Mouse (Mus musculus): Measurements from ENCODE around the gene Elmo1. TPM values are rescaled to one million over a fixed set of nuclear protein-coding genes. Genes with fewer than 3 reads are reported as not detected.
A peak's percentile ranks its signal among the peaks of the same experiment; 100 is the strongest.

The Elmo1 gene
- total and polyA plus RNA-seq, 3 experiments: 5.2 to 7.6 TPM; not detected in 1

DNA sequence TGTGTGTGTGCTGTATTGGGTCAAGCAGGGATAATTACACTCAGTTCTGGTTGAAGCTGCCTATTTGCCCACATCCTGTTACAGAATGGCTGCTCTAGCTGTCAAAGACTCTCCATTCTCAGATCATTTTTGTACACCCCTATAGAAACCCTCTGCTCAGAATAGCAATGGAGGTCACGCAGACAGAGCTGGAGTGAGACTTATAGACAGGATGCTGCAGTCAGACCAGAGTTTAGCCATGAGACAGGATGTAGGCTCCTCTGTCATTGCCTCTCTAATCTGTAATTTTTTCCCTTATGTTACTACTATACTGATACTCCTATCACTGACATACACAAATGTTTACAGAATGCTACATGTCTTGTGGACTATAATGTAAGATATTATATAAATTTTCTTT, 391.4 kb downstream of the Elmo1 start:
- no peak for DNase-seq (ENCODE audit: low read depth, low spot score)
- Histone ChIP-seq H3K36me3 (ENCODE audit: control insufficient read depth in 1 of 2, insufficient read depth in 2 of 2, low read length in 2 of 2) (no peaks in the 10 kb centered on the region), H3K9ac (ENCODE audit: control insufficient read depth, low read depth, low read length, poor library complexity, severe bottlenecking) (no peak overlapping the region), H3K9me3 (replicated peaks; ENCODE audit: insufficient read depth, low read length) (no peaks in the 10 kb centered on the region), H3K79me2 (ENCODE audit: control insufficient read depth, insufficient read depth, low read length, poor library complexity) (no peaks in the 10 kb centered on the region), H3K4me1 (ENCODE audit: control insufficient read depth in 1 of 2, insufficient read depth in 2 of 2, low read length in 2 of 2) (no peaks in the 10 kb centered on the region), H3K27me3 (ENCODE audit: control insufficient read depth in 1 of 2, insufficient read depth in 2 of 2, low read length in 2 of 2) (no peaks in the 10 kb centered on the region), H3K27ac (ENCODE audit: control insufficient read depth, low read depth, low read length) (no peak overlapping the region), H3K4me3 (ENCODE audit: control insufficient read depth in 1 of 2, insufficient read depth in 1 of 2, low read depth in 2 of 2, low read length in 2 of 2) (no peak overlapping the region)
- no peak for TF ChIP-seq ETS1 (IDR thresholded peaks at IDR 0.05; ENCODE audit: low read depth, low read length)
- no peak for TF ChIP-seq RAD21 (IDR thresholded peaks at IDR 0.05; ENCODE audit: low read depth, low read length)
- no peak for TF ChIP-seq MEF2A (IDR thresholded peaks at IDR 0.05; ENCODE audit: extremely low read depth, insufficient replicate concordance, low read depth, low read length, poor library complexity, severe bottlenecking)
- TF ChIP-seq E2F4 (IDR thresholded peaks at IDR 0.05; ENCODE audit: borderline replicate concordance, low read depth, low read length): no peak
- no peak for TF ChIP-seq JUND (IDR thresholded peaks at IDR 0.05; ENCODE audit: low read depth, low read length)
- TF ChIP-seq ZNF384 (IDR thresholded peaks at IDR 0.05; ENCODE audit: low read depth, low read length): no peak
- no peak for TF ChIP-seq TAL1 (IDR thresholded peaks at IDR 0.05; ENCODE audit: low read length)
- no peak for TF ChIP-seq TCF12 (IDR thresholded peaks at IDR 0.05; ENCODE audit: low read depth, low read length)
- no peak for TF ChIP-seq UBTF (IDR thresholded peaks at IDR 0.05; ENCODE audit: borderline replicate concordance, insufficient read depth, low read depth, low read length)
- TF ChIP-seq BHLHE40 (IDR thresholded peaks at IDR 0.05; ENCODE audit: borderline replicate concordance, low read depth, low read length): no peak
- no peak for TF ChIP-seq RCOR1 (IDR thresholded peaks at IDR 0.05; ENCODE audit: low read depth, low read length)
- TF ChIP-seq CTCF (IDR thresholded peaks at IDR 0.05 in 2 of 3, conservative IDR thresholded peaks at IDR 0.05 in 1 of 3; ENCODE audit: control insufficient read depth in 1 of 3, insufficient read depth in 1 of 3, low read depth in 2 of 3, low read length in 3 of 3, poor library complexity in 1 of 3, severe bottlenecking in 1 of 3): no peak
- no peak for TF ChIP-seq CHD1 (IDR thresholded peaks at IDR 0.05; ENCODE audit: low read depth, low read length)
- no peak for TF ChIP-seq MYC (IDR thresholded peaks at IDR 0.05; ENCODE audit: low read depth, low read length)

DNA sequence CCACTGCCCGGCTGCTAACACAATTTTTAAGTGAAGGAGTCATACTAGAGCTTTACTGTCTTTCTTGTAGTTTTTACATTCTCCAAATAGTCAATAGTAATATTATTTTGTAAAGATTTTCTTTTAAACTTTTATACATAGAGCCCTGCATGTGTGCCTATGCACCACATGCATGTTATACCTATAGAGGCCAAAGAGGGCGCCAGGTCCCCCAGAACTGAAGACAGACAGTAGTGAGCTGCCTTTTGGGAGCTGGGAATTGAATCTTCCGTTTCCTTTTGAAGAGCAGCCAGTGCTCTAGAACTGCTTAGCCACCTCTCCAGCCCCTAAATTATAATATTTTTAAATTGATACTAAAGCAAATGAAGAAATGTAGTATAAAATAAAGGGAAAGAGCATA, 398.7 kb downstream of the Elmo1 start:
- peak; percentile 25 to 43 (median 32); a peak in 5 of 6 replicates for TF ChIP-seq CTCF (IDR thresholded peaks at IDR 0.05 in 2 of 3, conservative IDR thresholded peaks at IDR 0.05 in 1 of 3; ENCODE audit: control insufficient read depth in 1 of 3, insufficient read depth in 1 of 3, low read depth in 2 of 3, low read length in 3 of 3, poor library complexity in 1 of 3, severe bottlenecking in 1 of 3)
- TF ChIP-seq USF1 (IDR thresholded peaks at IDR 0.05; ENCODE audit: low read depth, low read length): no peak
- peaks cover 0 to 4% of the 10 kb centered on the region in 2 experiments; a peak in 1 of 4 replicates for H3K36me3 ChIP-seq (ENCODE audit: control insufficient read depth in 1 of 2, insufficient read depth in 2 of 2, low read length in 2 of 2)
- H3K27me3 ChIP-seq (ENCODE audit: control insufficient read depth in 1 of 2, insufficient read depth in 2 of 2, low read length in 2 of 2): no peaks in the 10 kb centered on the region
- H3K4me3 ChIP-seq (ENCODE audit: control insufficient read depth in 1 of 2, insufficient read depth in 1 of 2, low read depth in 2 of 2, low read length in 2 of 2): no peak overlapping the region
- H3K27ac ChIP-seq (ENCODE audit: control insufficient read depth, low read depth, low read length): no peak overlapping the region
- no peaks in the 10 kb centered on the region for H3K4me1 ChIP-seq (ENCODE audit: control insufficient read depth in 1 of 2, insufficient read depth in 2 of 2, low read length in 2 of 2)
- no peaks in the 10 kb centered on the region for H3K79me2 ChIP-seq (ENCODE audit: control insufficient read depth, insufficient read depth, low read length, poor library complexity)
- no peak overlapping the region for H3K9ac ChIP-seq (ENCODE audit: control insufficient read depth, low read depth, low read length, poor library complexity, severe bottlenecking)
- DNase-seq (ENCODE audit: low read depth, low spot score): peak; percentile 43
- no peaks in the 10 kb centered on the region for H3K9me3 ChIP-seq (replicated peaks; ENCODE audit: insufficient read depth, low read length)
